Mouse (Mus musculus) erythroblast, embryonic 14.5 days (primary cell): Measurements from ENCODE around the gene Ldhd. TPM values are rescaled to one million over a fixed set of nuclear protein-coding genes. Genes with fewer than 3 reads are reported as not detected.

Experiments used
- H3K27me3 ChIP-seq: 2 replicates; pipeline ENCODE4 v1.6.1; 2012; ENCODE audit warnings: inconsistent platforms; ENCODE audit not compliant: control insufficient read depth
- H3K36me3 ChIP-seq: 2 replicates; pipeline ENCODE4 v1.6.1; 2012; ENCODE audit warnings: mild to moderate bottlenecking, inconsistent platforms; ENCODE audit not compliant: control insufficient read depth
- H3K4me1 ChIP-seq: 2 replicates; pipeline ENCODE4 v1.6.1; 2012; ENCODE audit warnings: inconsistent platforms; ENCODE audit not compliant: control insufficient read depth
- H3K4me3 ChIP-seq: replicated peaks from 2 replicates; pipeline ENCODE3; 2012; ENCODE audit warnings: moderate library complexity, mild to moderate bottlenecking, inconsistent platforms
- H3K9me3 ChIP-seq: 2 replicates; pipeline ENCODE4 v1.6.1; 2012; ENCODE audit warnings: low read length, inconsistent platforms, mixed read lengths; ENCODE audit not compliant: control insufficient read depth
- GATA1 ChIP-seq: IDR thresholded peaks from 2 replicates; pipeline ENCODE4 v1.6.1; 2012; ENCODE audit warnings: low read length, inconsistent platforms, mixed read lengths
- TAL1 ChIP-seq: IDR thresholded peaks from 3 replicates; pipeline ENCODE4 v1.6.1; 2012; ENCODE audit warnings: low read length, inconsistent platforms, mixed read lengths
- polyA plus RNA-seq: library from polyadenylated mRNA; stranded (reverse); fragments of >175 nt; gene quantifications from 2 replicates; pipeline ENCODE4 v1.2.3, GENCODE M21; 2012

Ldhd gene
- polyA plus RNA-seq, 1 experiment, result not detected

DNA sequence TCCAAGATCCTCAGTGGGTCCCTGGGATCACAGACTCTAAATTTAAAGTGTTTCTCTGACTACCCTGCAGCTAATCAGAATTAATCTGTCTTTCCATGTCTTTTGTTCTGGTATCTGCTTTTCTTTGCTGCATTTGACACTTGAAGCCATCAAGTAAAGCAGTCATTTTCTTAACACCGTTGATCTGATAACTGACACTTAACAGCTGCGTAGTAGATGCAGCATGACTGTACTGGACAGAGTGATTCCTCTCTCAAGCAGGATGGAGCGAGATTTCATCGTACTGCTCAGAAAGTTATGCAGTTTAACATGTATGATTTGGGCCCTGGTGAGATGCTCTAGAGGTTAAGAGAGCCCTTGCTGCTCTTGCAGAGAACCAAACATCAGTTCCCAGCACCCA is 54.7 kb downstream of the Ldhd start:
- no peak overlapping the region for H3K4me3 ChIP-seq
- TF ChIP-seq GATA1, result no peak
- no peak for TF ChIP-seq TAL1
- peaks cover 2% of the 10 kb centered on the region; the same call in 1 of the 2 replicates for H3K36me3 ChIP-seq
- H3K9me3 ChIP-seq, result no peaks in the 10 kb centered on the region
- H3K27me3 ChIP-seq, result no peaks in the 10 kb centered on the region
- peaks cover 40% of the 10 kb centered on the region for H3K4me1 ChIP-seq

DNA sequence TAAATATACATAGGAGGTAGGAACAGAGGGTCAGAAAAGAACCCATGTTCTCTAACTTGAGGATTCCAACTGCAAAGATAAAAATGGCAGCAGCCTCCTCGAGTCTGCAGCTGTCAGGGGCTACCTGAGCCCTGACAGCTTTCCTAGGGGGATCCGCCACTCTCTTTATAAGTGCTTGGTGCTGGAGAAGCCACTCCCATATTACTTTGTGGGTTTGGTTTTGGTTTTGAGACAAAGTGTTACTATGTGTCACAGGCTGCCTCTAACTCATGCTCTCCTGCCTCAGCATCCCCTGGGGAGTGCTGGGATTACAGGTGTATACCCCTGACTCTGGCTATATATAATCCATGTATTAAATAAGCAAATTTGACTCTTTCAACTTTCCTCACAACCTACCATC is 56.2 kb downstream of the Ldhd start:
- peak overlapping the region; percentile 66 for H3K4me3 ChIP-seq
- no peaks in the 10 kb centered on the region for H3K27me3 ChIP-seq
- peaks cover 50% of the 10 kb centered on the region for H3K4me1 ChIP-seq
- no peaks in the 10 kb centered on the region for H3K9me3 ChIP-seq
- peaks cover 2% of the 10 kb centered on the region; the same call in 1 of the 2 replicates for H3K36me3 ChIP-seq
- no peak for TF ChIP-seq TAL1
- TF ChIP-seq GATA1, result no peak

Other genes with a start within 250 kb of the Ldhd start
- gene Fa2h, start 236.6 kb downstream of the Ldhd start, polyA plus RNA-seq, result not detected in 2 replicates
- 0.08 and 0.12 TPM in 2 replicates for gene Wdr59, start 108.3 kb downstream of the Ldhd start, polyA plus RNA-seq
- gene Znrf1, start 94.3 kb downstream of the Ldhd start, polyA plus RNA-seq, result 0.85 and 1.6 TPM in 2 replicates
- gene Zfp1, start 13.0 kb upstream of the Ldhd start, polyA plus RNA-seq, result 0.03 and 0.17 TPM in 2 replicates
- gene Ctrb1, start 60.6 kb upstream of the Ldhd start, polyA plus RNA-seq, result not detected in 2 replicates
- gene Bcar1, start 113.4 kb upstream of the Ldhd start, polyA plus RNA-seq, result 0.05 and 0.07 TPM in 2 replicates
- 1.4 and 2.2 TPM in 2 replicates for gene Cfdp1, start 223.9 kb upstream of the Ldhd start, polyA plus RNA-seq
- 0.07 and 0.08 TPM in 2 replicates for gene Tmem170, start 246.4 kb upstream of the Ldhd start, polyA plus RNA-seq